Mouse (Mus musculus): ENCODE data around the gene Ctrb1. TPM values are rescaled to one million over a fixed set of nuclear protein-coding genes. Genes with fewer than 3 reads are reported as not detected.
"Not testable (repeated sequence)": the region's sequence is repeated elsewhere in the genome, so short reads cannot be mapped to it uniquely, and the experiment has no call there.

Ctrb1 gene
- total RNA-seq, 2 experiments from 2014 or later = not detected

DNA sequence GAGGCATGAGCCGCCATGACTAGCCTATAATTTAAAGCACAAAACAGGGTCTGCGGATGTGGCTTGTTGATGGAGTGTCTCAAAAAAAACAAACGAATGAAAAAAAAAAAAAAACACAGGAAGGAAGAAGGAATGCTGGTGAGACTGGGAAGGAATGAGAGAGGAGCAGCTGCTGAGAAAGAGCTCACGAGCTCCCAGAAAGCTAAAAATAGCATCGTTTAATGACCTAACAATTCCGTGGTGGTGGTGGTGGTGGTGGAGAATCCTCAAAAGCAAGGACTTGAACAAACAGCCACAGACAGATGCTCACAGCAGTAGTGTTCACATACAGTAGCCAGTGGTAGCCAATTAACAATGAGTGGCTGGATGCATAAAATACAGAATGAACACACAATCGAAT lies 4.6 kb upstream of the Ctrb1 start:
- DNase-seq = no peak
- intact Hi-C loops (cut with DNase I) = no loop called here

DNA sequence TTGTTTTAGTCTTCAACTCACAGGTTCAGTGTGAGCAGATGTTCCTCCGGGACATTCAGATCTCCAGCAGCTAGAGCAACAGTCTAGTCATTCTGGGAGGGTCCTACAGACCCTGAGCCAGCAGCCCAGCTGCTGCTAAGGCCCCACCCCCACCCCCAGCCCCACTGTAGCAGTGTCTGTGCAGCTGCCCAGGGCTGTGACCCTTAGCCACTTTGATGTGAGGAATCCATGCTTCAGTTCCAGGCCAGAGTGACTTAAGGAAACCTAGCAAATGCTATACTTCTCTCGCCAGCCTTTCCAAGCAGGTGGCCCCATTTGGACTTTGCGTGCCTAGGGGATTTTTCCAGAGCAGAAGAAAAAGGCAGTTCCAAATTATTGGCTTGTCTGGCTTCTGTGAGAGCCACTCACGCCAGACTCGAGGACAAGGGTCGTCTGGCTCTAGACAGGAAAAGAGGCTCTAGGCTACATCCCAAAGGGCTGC lies 2.5 kb upstream of the Ctrb1 start:
- DNase-seq = peak; percentile 43 to 59
- intact Hi-C loops (cut with DNase I) = no loop called here

DNA sequence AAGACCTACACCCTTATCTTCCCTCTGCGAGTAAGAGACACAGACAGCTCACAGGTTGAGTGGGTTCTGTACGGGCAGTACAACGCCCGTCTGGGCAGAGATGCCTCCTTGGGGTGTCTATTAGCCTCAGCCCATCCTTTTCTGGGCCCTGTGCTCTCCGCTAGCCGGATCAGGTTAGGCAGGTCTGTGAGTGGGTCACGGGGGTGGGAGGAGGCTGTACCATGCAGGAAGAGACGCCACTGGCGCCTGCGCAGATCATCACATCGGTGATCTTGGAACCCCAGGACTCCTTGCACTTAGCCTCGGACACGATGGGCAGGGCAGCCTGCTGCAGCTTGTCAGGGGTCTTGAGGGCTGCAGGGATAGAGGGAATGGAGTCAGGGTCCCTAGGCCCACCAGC lies 3.9 kb downstream of the Ctrb1 start:
- no peak for DNase-seq
- intact Hi-C loops (cut with DNase I) = no loop called here

DNA sequence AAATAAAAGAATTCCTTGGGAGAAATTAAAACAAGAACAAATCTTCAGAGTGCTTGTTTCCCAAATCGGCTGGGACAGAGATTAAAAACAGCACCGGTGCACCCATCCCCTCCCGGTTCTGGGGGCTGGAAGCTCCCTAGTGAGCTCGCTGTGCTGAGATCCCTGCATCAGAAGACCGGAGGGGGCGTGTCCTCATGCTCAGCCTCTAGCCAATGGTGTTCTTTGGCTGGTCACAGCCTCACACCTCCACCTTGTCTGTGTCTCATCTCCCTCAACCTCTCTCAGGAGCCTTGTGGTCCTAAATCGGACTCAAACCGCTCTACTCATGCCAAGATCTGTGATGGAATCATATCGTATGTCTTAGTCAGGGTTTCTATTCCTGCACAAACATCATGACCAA lies 8.3 kb downstream of the Ctrb1 start:
- DNase-seq = no peak
- intact Hi-C loops (cut with DNase I) = no loop called here

DNA sequence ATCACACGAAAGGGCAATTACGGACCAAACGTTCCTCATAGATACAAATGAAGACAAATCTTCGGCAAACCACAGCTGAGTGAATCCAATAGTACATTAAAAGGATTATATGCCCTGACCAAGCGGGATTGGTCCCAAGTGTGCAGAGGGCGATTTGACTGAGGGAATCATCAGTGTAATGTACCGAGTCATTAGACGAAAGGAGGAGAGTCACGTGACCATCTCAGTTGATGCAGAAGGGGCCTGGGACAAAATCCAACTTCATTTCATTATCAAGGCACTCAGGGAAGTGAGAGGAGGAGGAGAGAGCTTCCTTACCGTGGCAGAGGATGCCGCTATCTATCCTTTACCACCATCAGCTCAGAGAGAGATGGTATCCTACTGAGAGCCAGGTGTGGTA lies 9.7 kb downstream of the Ctrb1 start:
- DNase-seq = no peak
- intact Hi-C loops (cut with DNase I) = no loop called here

DNA sequence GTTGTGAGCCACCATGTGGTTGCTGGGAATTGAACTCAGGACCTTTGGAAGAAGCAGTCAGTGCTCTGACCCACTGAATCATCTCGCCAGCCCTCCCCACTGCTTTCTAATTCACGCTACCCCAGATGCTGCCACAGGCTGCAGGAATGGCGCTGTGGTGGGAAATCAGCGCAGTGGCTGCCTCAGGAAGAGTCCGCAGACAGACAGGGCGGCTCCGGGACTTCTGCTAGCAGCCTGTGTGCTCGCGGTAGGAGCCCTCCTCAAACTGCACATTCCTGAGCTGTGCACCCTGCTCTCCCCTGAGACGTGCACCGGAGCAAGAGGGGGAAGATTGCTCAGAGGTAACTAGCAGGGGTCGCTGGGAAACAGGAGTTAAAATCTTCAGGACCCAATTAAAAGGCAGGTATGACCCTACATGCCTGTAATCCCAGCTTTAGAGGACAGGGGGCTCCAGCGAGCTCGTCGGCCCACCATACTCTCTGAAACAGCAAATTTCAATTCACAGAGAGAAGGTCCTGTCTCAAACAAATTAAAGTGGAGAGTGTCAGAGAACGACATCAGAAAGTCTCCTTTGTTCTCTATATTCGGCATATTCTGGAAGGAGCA lies 10.3 kb downstream of the Ctrb1 start:
- intact Hi-C loops (cut with DNase I) = no loop called here
- DNase-seq = no peak

- no peak for DNase-seq
- intact Hi-C loops (cut with DNase I) = loop anchor here (2.0 to 5.0 kb wide), 4 partner anchors 34 to 156 kb away; no protein-coding TSS in a partner anchor
Observed at GRCm38 (mm10) chr8:111678848-111679247, 12.0 kb downstream of the Ctrb1 start.

DNA sequence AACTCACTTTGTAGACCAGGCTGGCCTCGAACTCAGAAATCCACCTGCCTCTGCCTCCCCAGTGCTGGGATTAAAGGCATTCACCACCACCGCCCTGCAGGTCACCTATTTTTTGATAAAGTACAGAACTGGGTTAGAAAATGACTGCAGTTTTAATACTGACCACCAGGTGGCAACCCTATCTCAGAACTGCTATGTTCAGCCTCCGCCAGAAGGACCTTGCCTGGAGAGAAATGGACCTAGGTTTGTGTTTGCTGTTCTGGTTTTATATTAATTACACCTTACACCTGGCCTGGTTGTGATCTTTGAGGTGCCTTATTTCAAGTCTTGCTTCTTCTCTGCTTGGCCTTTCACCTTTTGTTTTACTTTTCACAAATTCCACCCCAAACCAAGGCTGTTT lies 12.7 kb downstream of the Ctrb1 start:
- peak; percentile 57 to 78 for DNase-seq
- intact Hi-C loops (cut with DNase I) = loop anchor here (2.0 to 5.0 kb wide), 4 partner anchors 35 to 157 kb away; no protein-coding TSS in a partner anchor

DNA sequence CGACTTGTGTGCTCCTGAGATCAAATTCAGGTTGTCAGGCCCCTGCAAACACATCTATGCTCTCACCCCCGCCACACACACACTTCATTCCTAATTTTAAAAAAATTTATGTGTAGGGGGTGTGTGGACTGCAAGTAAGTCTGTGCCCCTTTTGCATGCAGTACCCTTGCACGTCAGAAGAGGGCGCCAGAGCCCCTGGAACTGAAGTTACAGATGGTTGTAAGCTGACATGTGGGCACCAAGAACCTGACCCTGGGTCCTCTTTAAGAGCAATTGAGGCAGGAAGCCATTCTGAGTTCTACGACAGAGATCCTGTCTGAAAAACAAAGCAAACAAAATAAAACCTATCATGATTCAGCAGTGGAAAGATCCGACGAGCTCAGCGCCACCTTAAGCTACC lies 14.6 kb downstream of the Ctrb1 start:
- no peak for DNase-seq
- intact Hi-C loops (cut with DNase I) = loop anchor here (5.0 kb wide), 1 partner anchor 86 kb away; no protein-coding TSS in a partner anchor

- intact Hi-C loops (cut with DNase I) = no loop called here
- no peak for DNase-seq
Observed at GRCm38 (mm10) chr8:111666751-111667150, 24.1 kb downstream of the Ctrb1 start.

GRCm38 (mm10) chr8:111662473-111662872 lies 28.3 kb downstream of the Ctrb1 start:
- intact Hi-C loops (cut with DNase I) = loop anchor here (2.0 kb wide), 3 partner anchors 38 to 320 kb away; no protein-coding TSS in a partner anchor
- peak; percentile 82 to 88 for DNase-seq

DNA sequence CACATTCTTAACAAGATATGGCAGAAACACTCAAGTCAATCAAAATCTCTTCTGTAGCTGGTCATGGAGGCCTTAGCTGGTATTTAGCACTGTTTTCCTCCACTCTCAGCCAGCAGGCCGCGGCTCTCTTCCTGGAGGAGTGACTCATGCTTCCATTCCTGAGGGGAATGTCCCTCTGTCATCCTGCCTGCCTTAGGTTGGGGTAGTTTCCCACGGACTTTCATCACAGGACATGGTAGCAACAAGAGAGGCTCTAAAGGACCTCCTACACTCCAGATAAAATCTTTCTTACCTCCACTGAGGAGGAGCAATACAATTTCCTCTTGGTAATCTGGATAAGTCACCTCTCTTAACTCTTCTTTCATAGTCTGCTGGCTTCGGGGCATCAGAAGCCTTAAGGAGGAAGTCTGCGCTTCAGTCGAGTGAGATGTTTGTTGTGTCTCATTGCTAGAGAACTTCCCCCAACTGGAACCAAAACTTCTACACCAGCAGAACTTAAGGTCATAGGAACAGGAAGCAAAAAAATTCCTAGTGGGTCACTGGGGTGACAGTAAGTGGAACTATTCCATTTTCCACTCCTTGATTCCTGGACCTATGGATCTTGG lies 31.9 kb downstream of the Ctrb1 start:
- intact Hi-C loops (cut with DNase I) = no loop called here
- DNase-seq = peak in 1 of 2 experiments; percentile 27

GRCm38 (mm10) chr8:111657312-111657854 lies 33.4 kb downstream of the Ctrb1 start:
- intact Hi-C loops (cut with DNase I) = no loop called here
- DNase-seq = no peak

DNA sequence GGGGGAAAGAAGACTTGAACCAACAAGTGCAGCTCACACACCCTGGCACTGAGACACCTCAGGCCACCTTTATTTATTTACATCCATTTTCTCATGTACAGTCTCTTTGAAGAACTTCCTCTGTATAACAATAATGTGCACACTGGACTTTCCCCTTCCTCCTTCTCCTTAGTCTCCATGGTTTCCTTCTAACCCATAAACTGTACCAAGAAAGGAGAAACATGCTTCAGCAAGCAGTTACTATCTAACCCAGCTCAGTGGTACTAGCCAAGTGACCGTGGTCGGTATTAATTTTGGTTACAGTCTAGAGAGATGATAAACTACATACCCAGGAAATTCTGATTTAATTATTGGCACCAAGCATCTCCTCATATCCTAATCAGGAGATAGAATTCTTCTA lies 37.3 kb downstream of the Ctrb1 start:
- intact Hi-C loops (cut with DNase I) = no loop called here
- no peak for DNase-seq

DNA sequence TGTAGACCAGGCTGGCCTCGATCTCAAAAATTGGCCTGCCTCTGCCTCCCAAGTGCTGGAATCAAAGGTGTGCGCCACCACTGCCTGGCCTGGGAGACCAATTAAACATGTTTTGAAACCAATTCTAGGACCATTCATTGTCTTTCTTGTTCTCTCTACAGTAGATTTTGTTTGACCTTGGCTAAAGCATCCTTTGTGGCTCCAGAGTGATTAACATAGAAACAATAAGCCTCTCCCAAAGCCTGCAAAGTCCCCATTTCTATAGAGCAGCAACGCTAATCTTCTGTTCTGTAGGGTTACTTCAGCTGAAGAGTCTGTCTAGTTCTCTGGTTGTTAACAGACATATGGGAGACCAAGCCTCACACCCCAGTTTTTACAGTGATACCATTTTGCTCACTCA lies 40.2 kb downstream of the Ctrb1 start:
- DNase-seq = no peak

GRCm38 (mm10) chr8:111648834-111649233 lies 42.0 kb downstream of the Ctrb1 start:
- intact Hi-C loops (cut with DNase I) = no loop called here
- DNase-seq = no peak

More for the DNA sequence above, 40.2 kb downstream of the Ctrb1 start:
- intact Hi-C loops (cut with DNase I) = no loop called here

GRCm38 (mm10) chr8:111645715-111646114 lies 45.1 kb downstream of the Ctrb1 start:
- DNase-seq = no peak

GRCm38 (mm10) chr8:111644286-111645051 lies 46.3 kb downstream of the Ctrb1 start:
- intact Hi-C loops (cut with DNase I) = loop anchor here (1.0 kb wide), 1 partner anchor 17 kb away; no protein-coding TSS in a partner anchor
- DNase-seq = not testable (repeated sequence)

More at GRCm38 (mm10) chr8:111645715-111646114, 45.1 kb downstream of the Ctrb1 start:
- intact Hi-C loops (cut with DNase I) = no loop called here

DNA sequence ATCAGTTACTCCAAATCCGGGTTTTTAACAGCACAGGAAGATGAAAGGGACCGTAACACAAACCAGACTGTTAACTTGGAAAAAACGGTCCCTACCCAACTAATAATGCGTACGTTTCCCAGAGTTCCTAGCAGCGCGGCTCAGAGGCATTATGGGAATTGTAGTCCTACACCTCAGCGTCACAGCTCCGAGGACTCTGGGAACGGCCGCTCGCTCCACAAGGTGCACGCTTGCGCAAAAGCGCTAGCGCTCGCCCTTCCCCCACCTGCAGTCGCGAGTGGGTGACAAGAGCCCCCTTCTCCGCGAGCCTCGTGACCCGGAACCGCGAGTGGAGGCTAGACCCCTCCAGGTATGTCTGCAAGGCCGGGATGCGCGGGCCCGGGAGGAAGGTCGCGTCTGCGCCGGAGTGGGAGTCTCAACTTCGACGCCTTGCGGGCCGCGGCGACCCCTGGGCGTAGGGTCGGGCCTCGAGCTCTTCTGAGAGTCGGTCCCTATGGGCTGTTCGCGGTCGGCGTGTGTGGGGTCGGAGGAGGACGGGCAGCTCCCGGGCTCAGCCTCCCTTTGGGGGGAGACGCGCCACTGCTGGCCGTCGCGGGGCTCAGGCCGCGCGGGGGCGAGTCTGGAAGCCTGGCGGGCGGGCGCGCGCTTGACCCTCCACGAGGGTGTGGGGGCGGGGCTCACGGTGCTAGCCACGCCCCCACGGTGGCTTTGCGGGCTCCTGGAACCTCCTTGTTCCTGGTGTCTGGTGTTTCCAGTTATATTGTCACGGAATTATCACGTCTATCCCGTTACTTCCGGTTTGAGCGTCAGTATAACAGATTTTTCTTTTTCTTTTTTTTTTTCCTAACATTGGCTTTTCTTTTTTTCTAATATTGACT lies 47.3 kb downstream of the Ctrb1 start, which contains the start of gene Zfp1:
Zfp1 (plus strand) TSS at position 138 of the 878 bp plus-strand sequence.
- intact Hi-C loops (cut with DNase I) = loop anchor here (1.0 kb wide), 1 partner anchor 18 kb away; no protein-coding TSS in a partner anchor

GRCm38 (mm10) chr8:111642939-111643263 lies 47.9 kb downstream of the Ctrb1 start:
- intact Hi-C loops (cut with DNase I) = no loop called here

More for the DNA sequence above, 47.3 kb downstream of the Ctrb1 start, which contains the start of gene Zfp1:
- peak; percentile 90 to 93 for DNase-seq

More at GRCm38 (mm10) chr8:111642939-111643263, 47.9 kb downstream of the Ctrb1 start:
- no peak for DNase-seq

Data from heart, postnatal 14 days (tissue).